Mouse (Mus musculus) urinary bladder, adult 2 months (tissue): ENCODE measurements around the gene Dcaf11. TPM values are rescaled to one million over a fixed set of nuclear protein-coding genes. Genes with fewer than 3 reads are reported as not detected.

Source experiments
- DNase-seq: peaks from one replicate; pipeline ENCODE4 v3.0.0; 2022; ENCODE audit warnings: low spot score
- polyA plus RNA-seq: library from polyadenylated mRNA; depleted of rRNA; stranded (reverse); fragments of >200 nt; gene quantifications from 2 replicates; pipeline ENCODE4 v1.2.3, GENCODE M21; 2012

Gene Dcaf11
- polyA plus RNA-seq, 1 experiment, result 88.2 TPM

- DNase-seq, result no peak
Observed at GRCm38 (mm10) chr14:55555788-55556187, 4.0 kb upstream of the Dcaf11 start.

- peak; percentile 56 for DNase-seq
Observed at GRCm38 (mm10) chr14:55557003-55557402, 2.8 kb upstream of the Dcaf11 start.

GRCm38 (mm10) chr14:55557587-55557986 is 2.2 kb upstream of the Dcaf11 start:
- no peak for DNase-seq

- no peak for DNase-seq
Observed at GRCm38 (mm10) chr14:55558740-55559448, 912 bp upstream of the Dcaf11 start.

GRCm38 (mm10) chr14:55560202-55561073 is 632 bp downstream of the Dcaf11 start, which contains the start of gene A730061H03Rik:
TSS of gene A730061H03Rik (minus strand) at chr14:55560406.
- peak; percentile 97 for DNase-seq

- DNase-seq, result no peak
Observed at GRCm38 (mm10) chr14:55561860-55562259, 2.1 kb downstream of the Dcaf11 start.

GRCm38 (mm10) chr14:55563249-55563648 is 3.4 kb downstream of the Dcaf11 start:
- DNase-seq, result no peak

- DNase-seq, result no peak
Observed at GRCm38 (mm10) chr14:55565748-55566147, 5.9 kb downstream of the Dcaf11 start.

GRCm38 (mm10) chr14:55567496-55567895 is 7.7 kb downstream of the Dcaf11 start:
- DNase-seq, result no peak

- no peak for DNase-seq
Observed at GRCm38 (mm10) chr14:55570588-55570987, 10.8 kb downstream of the Dcaf11 start.

GRCm38 (mm10) chr14:55571760-55572159 is 12.0 kb downstream of the Dcaf11 start:
- DNase-seq, result no peak

GRCm38 (mm10) chr14:55575302-55575701 is 15.5 kb downstream of the Dcaf11 start, which contains the start of gene Fitm1:
TSS of gene Fitm1 (plus strand) at chr14:55575617.
- no peak for DNase-seq

GRCm38 (mm10) chr14:55575711-55576110 is 15.9 kb downstream of the Dcaf11 start:
- no peak for DNase-seq

GRCm38 (mm10) chr14:55576376-55576775 is 16.6 kb downstream of the Dcaf11 start:
- DNase-seq, result no peak

GRCm38 (mm10) chr14:55577871-55578667 is 18.3 kb downstream of the Dcaf11 start, which contains the start of gene Psme1:
TSS of gene Psme1 (plus strand) at chr14:55578123.
- DNase-seq, result peak; percentile 67

- peak; percentile 50 for DNase-seq
Observed at GRCm38 (mm10) chr14:55578668-55579269, 19.0 kb downstream of the Dcaf11 start.

GRCm38 (mm10) chr14:55579511-55580496 is 20.0 kb downstream of the Dcaf11 start:
- DNase-seq, result no peak

- DNase-seq, result no peak
Observed at GRCm38 (mm10) chr14:55580731-55581130, 20.9 kb downstream of the Dcaf11 start.

GRCm38 (mm10) chr14:55581981-55582681 is 22.3 kb downstream of the Dcaf11 start:
- DNase-seq, result no peak
